Mouse (Mus musculus) midbrain, postnatal 0 days (tissue): Measurements from ENCODE around the gene Phb2. TPM values are rescaled to one million over a fixed set of nuclear protein-coding genes. Genes with fewer than 3 reads are reported as not detected.

ENCODE experiments used
- ATAC-seq: fragments of 200-750 bp; cut with Nextera tagmentation; 2 replicates; pipeline ENCODE4 v1.8.0; 2017; ENCODE audit warnings: moderate number of reproducible peaks, mild to moderate bottlenecking, moderate TSS enrichment, moderate library complexity; ENCODE audit not compliant: low FRiP score
- DNase-seq: peaks from one replicate; pipeline ENCODE4 v3.0.0-alpha.2; 2015; ENCODE audit warnings: low spot score
- H3K27ac ChIP-seq: fragments of 300-500 bp; sonication (generic); 2 replicates; pipeline ENCODE4 v1.5.1; 2014; ENCODE audit warnings: low read depth, mild to moderate bottlenecking, low read length, mixed read lengths
- H3K27me3 ChIP-seq: fragments of 300-500 bp; sonication (generic); 2 replicates; pipeline ENCODE4 v1.6.1; 2014; ENCODE audit warnings: low read length, control low read depth, mixed read lengths; ENCODE audit not compliant: insufficient read depth
- H3K36me3 ChIP-seq: fragments of 300-500 bp; sonication (generic); 2 replicates; pipeline ENCODE4 v1.6.1; 2014; ENCODE audit warnings: low read length, control low read depth, mixed read lengths; ENCODE audit not compliant: insufficient read depth
- H3K4me1 ChIP-seq: fragments of 300-500 bp; sonication (generic); 2 replicates; pipeline ENCODE4 v1.6.1; 2014; ENCODE audit warnings: mild to moderate bottlenecking, control low read depth, antibody characterized with exemption, low read length, mixed read lengths; ENCODE audit not compliant: insufficient read depth
- H3K4me2 ChIP-seq: fragments of 300-500 bp; sonication (generic); 2 replicates; pipeline ENCODE4 v1.6.1; 2014; ENCODE audit warnings: low read depth, mild to moderate bottlenecking, low read length, mixed read lengths; ENCODE audit not compliant: poor library complexity, severe bottlenecking
- H3K4me3 ChIP-seq: fragments of 300-500 bp; sonication (generic); 2 replicates; pipeline ENCODE4 v1.5.1; 2014; ENCODE audit warnings: low read depth, mild to moderate bottlenecking, low read length, moderate library complexity
- H3K9ac ChIP-seq: fragments of 300-500 bp; sonication (generic); replicated peaks from 2 replicates; pipeline ENCODE4 v1.6.1; 2014; ENCODE audit warnings: mild to moderate bottlenecking, low read length, moderate library complexity, mixed read lengths; ENCODE audit not compliant: poor library complexity, severe bottlenecking
- H3K9me3 ChIP-seq: fragments of 300-500 bp; sonication (generic); 2 replicates; pipeline ENCODE4 v1.6.1; 2016; ENCODE audit warnings: low read length, control low read depth
- CTCF ChIP-seq: IDR thresholded peaks from 2 replicates; pipeline ENCODE4 v1.5.1; 2016; ENCODE audit warnings: antibody characterized with exemption, mild to moderate bottlenecking
- WGBS: fragments of 180-500 bp; shearing (Covaris S2); extraction: QIAGEN DNeasy Blood & Tissue Kit; methylation state at CpG from one replicate; pipeline ENCODE4 v1.1.7; 2014; 5-methylcytosine and 5-hydroxymethylcytosine counted together
- polyA plus RNA-seq: library from polyadenylated mRNA; unstranded; fragments of >200 nt; fragmentation: Nextera tagmentation; extraction: Ambion mirVana; gene quantifications from 2 replicates; pipeline ENCODE4 v1.2.1, GENCODE M21; 2015
- total RNA-seq: library from RNA; depleted of rRNA; stranded (reverse); fragments of >200 nt; gene quantifications from 2 replicates; pipeline ENCODE4 v1.2.3, GENCODE M21; 2014

Phb2 gene
- total and polyA plus RNA-seq, 2 experiments from 2014 or later, result 230 to 265 TPM

DNA sequence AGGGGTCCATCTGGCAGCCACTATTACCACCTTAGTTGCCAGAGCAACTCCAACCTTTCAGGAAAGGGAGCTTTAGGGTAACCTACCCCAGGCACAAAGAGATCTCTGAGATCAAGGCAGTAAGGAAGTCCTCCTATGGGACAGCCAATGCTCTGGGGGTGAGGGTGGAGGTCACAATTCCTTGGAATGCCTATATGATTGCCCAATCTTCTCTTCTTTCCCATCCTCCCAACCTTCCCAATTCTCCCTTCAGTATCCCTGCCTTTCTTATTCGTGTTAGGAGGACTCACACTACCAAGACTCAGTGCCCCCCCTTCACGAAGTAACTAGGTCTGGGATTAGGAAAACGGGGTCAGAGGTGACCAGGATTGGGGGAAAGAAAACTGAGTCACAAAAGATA lies 43.2 kb downstream of the Phb2 start:
- Histone ChIP-seq H3K9me3 (no peaks in the 10 kb centered on the region), H3K36me3 (peaks cover 2% of the 10 kb centered on the region; the same call in 1 of the 2 replicates), H3K4me1 (peaks cover 29% of the 10 kb centered on the region), H3K27ac (peak overlapping the region; percentile 97), H3K4me3 (peak overlapping the region; percentile 87), H3K27me3 (no peaks in the 10 kb centered on the region), H3K9ac (peak overlapping the region; percentile 98), H3K4me2 (peak overlapping the region; percentile 92)
- WGBS, result 5% methylated on average over 3 of the region's 3 CpGs
- DNase-seq (no peak), ATAC-seq (no peak)
- no peak for TF ChIP-seq CTCF

DNA sequence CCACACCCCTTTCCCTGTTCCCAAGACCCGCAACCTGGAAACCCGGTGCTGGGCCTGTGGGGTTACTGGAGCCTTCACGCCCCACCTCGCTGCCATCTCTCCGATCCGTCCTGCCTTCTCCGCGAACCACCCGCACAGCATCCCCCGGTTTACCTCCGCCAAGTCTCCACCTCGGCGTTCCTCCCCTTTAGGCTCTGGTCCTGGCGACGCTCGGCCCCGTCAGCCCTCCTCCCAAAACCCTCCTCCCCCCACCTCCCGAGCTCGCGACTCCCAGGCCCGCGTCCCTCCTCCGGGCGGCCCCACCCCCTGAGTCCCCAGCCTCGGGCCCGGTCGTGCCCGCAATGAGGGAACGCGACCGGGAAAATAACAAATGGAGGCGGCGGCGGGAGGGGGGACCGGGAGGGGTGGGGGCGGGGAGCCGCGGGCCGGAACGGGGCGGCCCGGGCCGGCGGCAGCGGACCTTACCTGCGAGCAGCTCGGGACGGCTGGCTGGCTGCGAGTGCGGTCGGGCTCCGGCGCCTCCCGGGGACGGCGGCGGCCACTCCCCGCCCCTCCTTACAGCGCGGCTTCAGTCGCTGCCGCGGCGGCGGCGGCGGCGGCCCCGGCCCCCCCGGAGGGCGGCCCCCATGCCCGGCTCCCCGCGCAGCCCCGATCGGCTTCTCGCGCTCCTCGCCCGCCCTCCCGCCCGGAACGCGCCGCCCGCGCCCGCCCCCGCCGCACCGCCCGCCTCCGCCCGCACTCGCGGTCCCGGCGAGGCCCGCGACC lies 43.9 kb downstream of the Phb2 start, which contains the start of the genes Gm45234 and Atn1:
Gene Gm45234, minus strand, starts transcription at position 191 of the 765 bp plus-strand sequence.
Gene Atn1, minus strand, starts transcription at position 694 of the 765 bp plus-strand sequence.
- Histone ChIP-seq H3K9me3 (no peaks in the 10 kb centered on the region), H3K9ac (peak within 1 kb of the TSS; percentile 98), H3K27ac (peak within 1 kb of the TSS; percentile 97), H3K27me3 (no peaks in the 10 kb centered on the region), H3K4me2 (peak within 1 kb of the TSS; percentile 92), H3K36me3 (peaks cover 6% of the 10 kb centered on the region; the same call in 1 of the 2 replicates), H3K4me1 (peaks cover 29% of the 10 kb centered on the region), H3K4me3 (peak within 1 kb of the TSS; percentile 87)
- DNase-seq, result peak; percentile 69
- no peak for TF ChIP-seq CTCF
- ATAC-seq, result peak; percentile 63
- 1% methylated on average over 74 of the region's 100 CpGs for WGBS

DNA sequence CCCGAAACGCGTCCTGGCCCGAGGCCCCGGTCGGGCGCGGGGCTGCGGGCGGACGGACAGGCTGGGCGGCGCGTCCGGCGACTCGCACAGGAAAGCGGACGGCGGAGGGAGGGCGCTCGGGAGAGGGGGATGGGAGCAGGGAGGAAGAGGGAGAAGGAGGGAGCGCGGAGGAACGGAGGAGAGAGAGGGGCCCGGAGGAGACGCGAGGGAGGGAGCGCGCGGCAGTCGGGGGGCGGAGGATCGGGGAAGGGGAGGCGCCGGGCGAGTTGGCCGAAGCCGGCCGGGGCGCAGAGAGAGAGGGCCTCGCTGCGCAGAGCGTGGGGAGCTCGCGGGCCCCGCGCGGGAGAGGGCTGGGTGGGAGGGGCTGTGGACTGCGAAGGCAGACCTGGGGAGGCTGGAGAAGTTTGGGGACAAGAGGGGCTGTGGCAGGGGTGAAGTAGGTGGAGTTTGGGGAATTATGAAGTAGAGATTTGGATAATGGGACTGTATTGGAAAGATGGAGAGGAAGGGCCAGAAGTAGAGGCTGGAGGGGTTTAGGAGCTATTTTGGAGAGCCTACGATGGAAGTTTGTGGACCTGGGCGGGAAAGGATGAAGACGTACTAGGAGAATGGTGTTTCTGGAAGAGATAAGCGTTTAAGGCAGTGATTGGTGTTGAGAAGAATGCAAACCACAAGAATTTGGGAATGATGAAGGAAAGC lies 44.7 kb downstream of the Phb2 start:
- DNase-seq, result peak; percentile 80
- peak overlapping the region; percentile 87 for H3K4me3 ChIP-seq
- H3K27me3 ChIP-seq, result no peaks in the 10 kb centered on the region
- no peaks in the 10 kb centered on the region for H3K9me3 ChIP-seq
- peak overlapping the region; percentile 98 for H3K9ac ChIP-seq
- no peak for TF ChIP-seq CTCF
- H3K27ac ChIP-seq, result peak overlapping the region; percentile 97
- under 1% methylated on average over 43 of the region's 54 CpGs for WGBS
- H3K36me3 ChIP-seq, result peaks cover 9% of the 10 kb centered on the region; the same call in 1 of the 2 replicates
- H3K4me2 ChIP-seq, result peak overlapping the region; percentile 92
- peak; percentile 78 for ATAC-seq
- H3K4me1 ChIP-seq, result peaks cover 29% of the 10 kb centered on the region

DNA sequence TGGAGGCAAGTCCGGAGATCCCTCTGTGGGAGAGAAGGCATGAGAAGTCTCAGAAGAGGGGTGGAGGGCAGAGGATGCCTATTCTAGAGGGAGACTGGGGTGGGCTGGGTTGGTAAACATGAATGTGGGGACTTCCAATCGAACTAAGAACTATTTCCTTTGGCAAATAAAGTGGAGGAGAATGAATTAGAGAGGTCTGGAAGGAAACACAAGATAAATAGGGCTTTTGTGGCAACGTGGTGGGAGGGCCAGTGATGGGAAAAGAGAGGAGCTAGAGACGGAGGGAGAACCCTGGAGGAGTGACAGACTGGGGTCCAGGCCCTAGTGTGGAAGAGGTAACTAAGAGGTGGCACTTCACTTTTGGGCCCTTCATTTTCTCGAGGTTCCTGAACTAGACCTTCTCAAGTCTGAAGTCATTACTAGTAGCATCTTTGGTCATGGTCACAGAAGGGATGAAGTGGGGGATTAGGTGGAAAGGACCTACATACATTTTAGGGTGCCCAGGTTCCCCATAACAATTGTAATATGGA lies 45.3 kb downstream of the Phb2 start:
- Histone ChIP-seq H3K4me3 (peak overlapping the region; percentile 87), H3K27me3 (no peaks in the 10 kb centered on the region), H3K9me3 (no peaks in the 10 kb centered on the region), H3K4me2 (peak overlapping the region; percentile 92), H3K36me3 (peaks cover 9% of the 10 kb centered on the region; the same call in 1 of the 2 replicates), H3K27ac (peak overlapping the region; percentile 97), H3K4me1 (peaks cover 29% of the 10 kb centered on the region), H3K9ac (peak overlapping the region; percentile 98)
- ATAC-seq, result no peak
- 5% methylated on average over 5 of the region's 5 CpGs for WGBS
- no peak for TF ChIP-seq CTCF
- DNase-seq, result no peak

DNA sequence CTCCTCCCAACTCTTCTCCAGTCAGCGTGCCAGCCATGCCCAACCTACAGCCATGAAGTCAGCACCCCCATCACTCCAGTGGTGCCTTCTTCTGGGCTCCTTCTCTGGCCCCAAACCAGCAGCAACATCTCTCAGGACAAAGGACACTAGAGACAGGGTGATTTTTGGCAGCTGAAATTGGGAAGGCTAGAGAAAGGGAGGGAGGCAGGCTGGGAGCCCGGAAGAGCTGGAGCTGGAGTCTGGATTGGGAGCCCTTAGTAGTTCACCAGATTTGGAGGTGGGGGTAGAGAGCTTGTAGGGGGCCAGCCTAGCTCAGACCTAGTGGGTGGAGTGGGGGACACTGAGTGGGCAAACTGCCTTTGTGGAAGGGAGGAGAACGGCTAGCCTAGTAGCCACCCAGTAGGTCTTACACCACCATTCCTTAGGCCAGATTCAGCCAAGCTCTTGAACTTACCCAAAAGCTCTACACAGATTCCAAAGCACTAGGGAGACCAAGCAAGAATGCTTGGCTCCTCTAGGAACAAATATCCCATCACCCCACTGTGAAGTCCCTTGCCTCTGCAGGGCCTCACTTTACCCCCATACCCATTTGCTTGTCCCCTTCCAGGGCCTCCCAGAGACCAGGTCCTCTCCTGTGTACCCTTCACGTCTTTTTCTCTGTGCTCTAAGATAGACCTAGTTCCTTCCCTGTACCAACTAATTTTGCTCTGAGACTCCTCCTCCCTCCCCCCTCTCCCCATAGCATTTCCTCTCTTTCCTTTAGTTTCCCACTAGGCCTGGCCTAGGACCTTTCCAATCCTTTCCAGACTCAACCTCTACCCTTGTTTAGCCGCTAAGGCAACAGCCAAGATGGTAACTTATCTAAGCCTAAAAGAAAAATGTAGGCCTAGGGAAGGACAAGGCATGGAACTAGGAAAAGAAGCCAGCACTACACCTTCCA lies 46.0 kb downstream of the Phb2 start:
- Histone ChIP-seq H3K4me3 (peak overlapping the region; percentile 87), H3K36me3 (peaks cover 14% of the 10 kb centered on the region), H3K27me3 (no peaks in the 10 kb centered on the region), H3K9ac (no peak overlapping the region), H3K9me3 (no peaks in the 10 kb centered on the region), H3K27ac (peak overlapping the region; percentile 97), H3K4me2 (peak overlapping the region; percentile 92), H3K4me1 (peaks cover 29% of the 10 kb centered on the region)
- peak; percentile 33 for ATAC-seq
- no peak for TF ChIP-seq CTCF
- DNase-seq, result peak; percentile 83
- WGBS, result 19% methylated on average over 5 of the region's 5 CpGs
